Mouse (Mus musculus) CH12F3 (cell line): ENCODE results near the gene Syngr2.
"Not testable (repeated sequence)": the region's sequence is repeated elsewhere in the genome, so short reads cannot be mapped to it uniquely, and the experiment has no call there.

Experiments
- in situ Hi-C: fragments of 300-500 bp; cut with MboI; formaldehyde crosslinking; loops from 2 replicates; pipeline ENCODE4 v1.14.3; 2020; ENCODE audit warnings: low sequenced_read_pairs

Syngr2 gene

DNA sequence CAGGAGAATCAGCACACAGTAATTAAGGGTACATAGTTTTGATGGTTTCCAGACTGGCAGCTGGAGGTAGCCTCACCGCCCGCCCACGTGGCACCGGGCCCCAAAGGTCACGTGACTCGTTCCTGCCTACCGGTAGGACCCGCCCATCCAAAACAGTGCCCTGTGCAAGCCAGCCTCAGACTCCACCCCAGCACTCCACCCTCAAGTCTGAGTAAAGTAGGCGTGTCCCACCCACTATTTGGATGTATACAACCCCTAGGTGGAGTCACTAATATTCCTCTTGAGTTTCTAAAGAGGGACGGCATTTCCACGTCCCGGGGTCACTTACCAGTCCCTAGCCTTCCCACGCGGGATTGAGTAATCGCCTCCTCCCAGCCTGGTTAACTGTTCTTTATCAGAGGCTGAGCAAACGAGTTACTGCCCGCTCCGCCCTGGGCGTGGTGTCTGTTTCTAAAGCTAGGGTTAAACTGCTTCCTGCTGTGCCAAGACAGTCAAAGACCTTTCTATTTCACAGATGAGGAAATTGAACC lies 28.8 kb upstream of the Syngr2 start:
- in situ Hi-C loops, result no loop called here

DNA sequence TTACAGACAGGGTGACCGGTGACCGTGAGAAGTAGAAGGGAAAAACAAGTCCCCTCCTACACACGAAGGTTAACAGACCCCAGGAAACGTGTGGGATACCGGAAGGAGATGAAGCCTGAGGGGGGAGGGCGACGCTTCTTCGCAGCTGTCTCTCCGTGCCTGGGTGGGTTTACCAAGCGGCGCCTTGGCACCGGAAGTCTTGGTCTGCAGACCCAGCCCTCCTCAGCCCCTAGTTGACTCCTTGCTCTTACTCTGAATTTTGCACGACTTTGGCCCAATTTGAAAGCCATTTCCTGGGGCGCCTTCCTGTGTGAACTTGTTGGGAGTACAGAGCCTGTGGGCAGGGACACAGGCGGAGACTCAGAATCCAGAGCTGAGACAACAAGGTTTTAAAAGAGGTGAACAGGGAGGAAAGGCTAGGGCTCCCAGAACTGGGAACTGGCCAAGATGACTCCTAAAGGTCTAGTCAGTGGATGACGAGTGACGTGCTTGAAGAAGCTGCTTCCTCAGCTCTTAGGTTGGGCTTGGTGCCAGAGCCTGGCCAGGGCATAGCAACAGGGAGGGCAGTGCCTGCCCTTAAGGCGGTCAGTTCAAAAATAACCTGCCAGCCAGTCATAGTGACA lies 28.2 kb upstream of the Syngr2 start:
- in situ Hi-C loops, result no loop called here

DNA sequence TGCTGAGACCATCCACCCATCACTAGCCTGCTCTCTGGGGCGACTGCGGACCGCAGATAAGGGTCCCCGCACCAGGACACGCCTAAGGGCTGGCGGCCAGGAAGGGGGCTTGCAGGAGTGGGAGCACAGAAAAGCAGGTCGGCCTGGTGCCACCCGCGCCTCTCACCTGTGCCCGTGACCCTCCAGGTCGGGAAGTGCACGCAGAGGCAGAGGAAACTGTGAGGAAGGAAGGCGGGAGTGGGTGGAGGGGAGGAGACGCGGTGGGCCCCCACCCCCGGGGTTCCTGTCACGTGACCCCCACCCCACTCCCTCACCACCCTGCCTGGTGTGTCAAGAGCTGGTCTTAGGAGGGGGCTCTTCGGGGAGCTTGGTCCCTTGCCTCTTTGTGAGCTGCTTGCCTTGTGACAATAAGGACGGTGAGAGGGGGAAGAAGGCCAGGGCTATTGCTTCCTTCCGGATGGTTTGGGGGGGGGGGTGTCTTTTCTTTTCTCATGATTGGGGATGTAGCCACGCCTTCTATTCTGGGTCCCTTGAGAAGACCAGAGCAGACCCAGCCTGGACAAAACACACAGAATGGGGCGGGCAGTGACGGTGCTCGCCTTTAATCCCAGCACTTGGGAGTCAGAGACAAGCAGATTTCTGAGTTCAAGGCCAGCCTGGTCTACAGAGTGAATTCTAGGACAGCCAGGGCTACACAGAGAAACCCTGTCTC lies 27.3 kb upstream of the Syngr2 start, which contains the start of the genes Tmc8 and Tmc6:
Tmc8 (plus strand) TSS at position 84 of the 712 bp plus-strand sequence.
Tmc6 (minus strand) TSS at position 206 of the 712 bp plus-strand sequence.
- in situ Hi-C loops, result no loop called here

GRCm38 (mm10) chr11:117782705-117783034 lies 26.8 kb upstream of the Syngr2 start:
- in situ Hi-C loops, result no loop called here

DNA sequence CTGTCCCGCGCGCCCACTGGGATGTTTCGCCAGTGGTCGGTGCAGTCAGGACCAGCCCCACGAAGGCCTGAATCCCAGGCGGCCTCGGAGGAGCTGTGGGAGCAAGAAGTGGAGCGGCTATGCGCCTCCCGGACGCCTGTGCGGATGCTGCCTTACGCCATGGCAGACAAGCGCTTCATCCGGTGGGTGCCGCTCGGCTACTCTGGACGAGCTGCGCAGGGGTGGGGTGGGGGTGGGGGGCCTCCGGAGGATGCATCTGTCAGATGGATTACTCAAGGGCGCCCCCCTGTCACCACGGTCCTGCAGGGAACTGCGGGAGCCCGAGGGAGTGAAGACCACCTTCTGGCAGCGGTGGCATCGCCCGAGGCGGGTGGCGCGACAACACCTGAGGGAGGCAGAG lies 26.4 kb upstream of the Syngr2 start:
- in situ Hi-C loops, result no loop called here

GRCm38 (mm10) chr11:117783683-117784309 lies 25.7 kb upstream of the Syngr2 start:
- in situ Hi-C loops, result no loop called here

DNA sequence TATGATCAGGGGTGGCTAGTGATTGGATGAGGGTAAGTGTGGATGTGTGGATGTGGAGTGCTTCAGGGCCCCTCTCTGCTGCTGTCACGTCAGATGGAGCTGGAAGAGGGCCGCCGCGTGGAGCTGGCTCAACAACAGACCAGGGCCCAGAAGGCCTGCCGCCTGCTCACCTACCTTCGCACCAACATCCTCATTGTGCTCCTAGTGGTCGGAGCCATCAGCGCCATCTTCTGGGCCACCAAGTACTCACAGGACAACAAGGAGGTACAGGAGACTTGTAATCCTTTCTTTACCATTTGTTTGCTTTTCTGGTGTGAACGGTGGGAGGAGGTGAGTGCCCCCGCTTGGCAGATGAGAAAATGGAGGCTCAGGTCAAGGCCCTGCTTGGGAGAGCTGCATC lies 23.2 kb upstream of the Syngr2 start:
- in situ Hi-C loops, result no loop called here

DNA sequence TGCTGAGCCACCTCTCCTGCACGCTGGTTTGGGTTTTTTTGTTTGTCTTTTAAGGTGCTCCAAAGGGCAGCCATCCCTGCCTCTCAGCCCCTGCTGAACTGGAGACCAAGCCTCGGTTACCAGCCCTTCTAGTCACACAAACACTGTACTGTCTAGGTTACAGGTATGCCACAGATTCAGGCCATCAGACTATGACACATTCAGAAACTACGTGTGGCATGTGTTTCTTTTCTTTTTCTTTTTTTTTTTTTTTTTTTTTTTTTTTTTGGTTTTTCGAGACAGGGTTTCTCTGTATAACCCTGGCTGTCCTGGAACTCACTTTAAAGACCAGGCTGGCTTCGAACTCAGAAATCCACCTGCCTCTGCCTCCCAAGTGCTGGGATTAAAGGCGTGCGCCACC lies 21.0 kb upstream of the Syngr2 start:
- in situ Hi-C loops, result not testable (repeated sequence)

DNA sequence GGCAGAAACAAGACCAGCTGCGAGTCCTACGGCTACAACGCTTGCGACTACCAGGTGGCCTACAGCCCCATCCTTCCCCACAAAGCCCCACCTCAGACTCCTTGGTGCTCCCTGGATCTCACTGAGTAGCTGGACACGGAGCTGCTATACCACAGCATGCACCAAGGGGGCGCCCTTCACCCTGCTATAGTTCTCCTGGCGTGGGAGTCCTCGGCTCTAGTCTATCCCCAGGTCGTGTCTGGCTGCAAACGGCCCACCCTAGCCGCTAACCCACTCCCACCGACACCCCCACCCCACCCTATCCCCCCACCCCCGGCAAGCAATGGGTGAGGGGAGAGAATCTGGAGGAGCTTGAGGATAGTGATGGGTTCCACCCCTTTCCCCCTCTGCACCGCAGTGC lies 19.2 kb upstream of the Syngr2 start:
- in situ Hi-C loops, result no loop called here

- in situ Hi-C loops, result no loop called here
Measured at GRCm38 (mm10) chr11:117790703-117791440, 18.6 kb upstream of the Syngr2 start.

- in situ Hi-C loops, result no loop called here
Measured at GRCm38 (mm10) chr11:117791441-117791761, 18.1 kb upstream of the Syngr2 start.

DNA sequence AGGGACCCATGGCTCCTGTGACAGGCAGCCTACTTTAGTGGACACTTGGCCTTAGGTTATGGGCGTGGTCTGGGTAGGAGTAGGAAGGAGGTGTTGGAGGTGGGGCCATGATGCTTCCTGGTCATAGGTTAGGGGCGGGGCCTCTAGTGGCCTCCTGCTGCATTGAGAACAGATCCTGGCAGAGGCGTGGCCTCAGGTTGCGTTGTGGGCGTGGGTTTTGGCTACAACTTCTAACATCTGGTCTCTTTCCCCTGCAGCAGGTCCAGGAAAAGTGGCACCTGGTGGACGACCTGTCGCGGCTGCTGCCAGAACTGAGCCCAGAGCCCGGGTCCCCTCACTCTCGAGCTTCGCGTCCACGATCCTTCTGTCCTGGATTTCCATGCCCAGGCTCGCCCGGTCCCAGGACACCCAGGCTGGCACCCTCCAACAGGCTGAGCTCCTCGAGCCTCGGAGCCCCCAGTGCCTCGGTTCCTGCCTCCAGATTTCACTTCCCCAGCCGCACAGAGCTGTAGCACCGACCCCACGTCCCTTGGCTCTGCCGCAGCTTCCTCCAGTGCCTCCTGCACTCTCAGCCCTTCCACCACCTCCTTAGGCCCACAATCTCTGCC lies 17.1 kb upstream of the Syngr2 start:
- in situ Hi-C loops, result no loop called here

DNA sequence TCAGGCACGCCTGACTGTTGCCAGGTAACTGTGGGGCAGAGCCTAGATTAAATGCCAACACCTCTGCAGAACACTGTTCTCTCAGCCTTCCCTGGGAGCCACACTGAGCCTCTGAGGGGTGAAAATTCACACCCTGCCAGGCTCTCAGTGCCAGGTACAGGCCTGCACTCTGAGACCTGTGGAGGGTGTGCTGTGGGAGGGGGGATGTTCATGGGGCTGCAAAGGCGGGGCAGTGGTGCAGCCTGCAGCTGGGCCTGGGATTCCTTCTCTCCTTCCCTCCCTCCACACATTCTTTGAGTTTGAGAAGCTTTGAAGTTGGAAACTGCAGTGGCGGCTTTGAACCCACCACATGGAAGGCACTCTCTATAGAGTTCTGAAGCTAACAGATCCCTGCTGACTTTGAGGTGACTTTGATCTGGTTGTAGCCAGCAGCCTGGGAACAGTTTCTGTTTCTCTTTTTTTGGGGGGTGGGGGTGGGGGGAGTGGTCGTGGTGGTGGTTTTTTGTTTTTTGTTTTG lies 15.4 kb upstream of the Syngr2 start:
- in situ Hi-C loops, result no loop called here

GRCm38 (mm10) chr11:117796954-117797353 lies 12.5 kb upstream of the Syngr2 start:
- in situ Hi-C loops, result no loop called here

DNA sequence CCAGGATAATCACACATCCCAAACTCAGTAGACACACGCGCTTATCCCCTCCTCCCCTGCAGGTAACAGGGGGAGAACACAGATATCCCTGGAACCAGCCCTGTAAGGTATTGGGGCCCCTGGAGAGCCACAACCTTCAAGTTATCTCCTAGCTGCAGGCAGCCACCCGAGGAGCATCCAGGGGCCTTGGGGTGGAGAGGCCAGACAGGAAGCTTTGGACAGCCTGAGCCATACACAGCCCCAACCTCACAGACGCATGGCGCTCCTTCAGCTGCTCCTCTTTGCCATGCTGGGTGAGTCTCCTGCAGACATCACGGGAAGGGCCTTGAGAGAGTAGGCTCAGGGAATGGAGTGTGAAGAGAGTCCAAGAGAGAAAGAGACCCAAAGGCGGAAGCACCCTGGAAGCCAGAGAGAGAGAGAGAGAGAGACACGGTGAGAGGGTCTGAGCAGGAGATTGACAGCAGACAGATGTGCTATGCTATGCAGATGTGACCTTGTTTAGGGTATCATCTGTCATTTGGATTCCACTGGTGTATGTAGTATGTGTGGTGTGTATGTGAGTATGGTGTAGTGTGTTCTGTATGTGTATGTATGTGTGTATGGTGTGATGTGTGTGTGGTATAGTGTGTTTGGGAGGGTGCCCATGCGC lies 11.8 kb upstream of the Syngr2 start, which contains the start of gene 6030468B19Rik:
6030468B19Rik (plus strand) TSS at position 150 of the 649 bp plus-strand sequence.
- in situ Hi-C loops, result no loop called here

GRCm38 (mm10) chr11:117798160-117798541 lies 11.3 kb upstream of the Syngr2 start:
- in situ Hi-C loops, result no loop called here

GRCm38 (mm10) chr11:117799174-117799573 lies 10.3 kb upstream of the Syngr2 start:
- in situ Hi-C loops, result no loop called here

- in situ Hi-C loops, result no loop called here
Measured at GRCm38 (mm10) chr11:117800038-117800437, 9.4 kb upstream of the Syngr2 start.

GRCm38 (mm10) chr11:117801650-117802049 lies 7.8 kb upstream of the Syngr2 start:
- in situ Hi-C loops, result no loop called here

DNA sequence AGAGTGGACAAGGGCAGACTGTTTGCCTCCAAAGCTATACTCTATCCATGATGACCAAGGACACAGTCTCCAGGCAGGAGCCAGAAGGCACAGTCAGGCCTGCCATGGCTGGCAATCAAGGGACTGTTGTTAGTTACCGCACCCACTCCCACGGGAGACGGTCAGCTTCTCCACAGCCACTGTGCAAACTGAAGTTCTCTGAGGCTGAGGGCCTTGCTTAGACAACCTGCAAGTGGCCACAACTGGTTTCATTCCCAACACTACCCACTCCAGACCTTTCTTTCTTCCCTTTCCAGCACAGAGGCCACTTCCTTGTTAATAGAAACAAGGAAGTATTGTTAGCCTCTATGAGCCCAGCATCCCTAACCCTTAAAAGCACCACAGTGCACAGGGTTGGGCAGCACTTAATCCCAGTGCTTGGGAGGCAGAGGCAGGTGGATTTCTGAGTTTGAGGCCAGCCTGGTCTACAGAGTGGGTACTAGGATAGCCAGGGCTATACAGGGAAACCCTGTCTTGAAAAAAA lies 6.2 kb upstream of the Syngr2 start:
- in situ Hi-C loops, result no loop called here
